Mouse (Mus musculus) hindbrain, embryonic 16.5 days (tissue): ENCODE data around the gene Eed. TPM values are rescaled to one million over a fixed set of nuclear protein-coding genes. Genes with fewer than 3 reads are reported as not detected.
"Not testable (repeated sequence)": the region's sequence is repeated elsewhere in the genome, so short reads cannot be mapped to it uniquely, and the experiment has no call there.

Experiments used
- ATAC-seq: fragments of 200-750 bp; cut with Nextera tagmentation; 2 replicates; pipeline ENCODE4 v1.8.0; 2017; ENCODE audit warnings: moderate TSS enrichment, moderate library complexity
- H3K27ac ChIP-seq: fragments of 300-500 bp; sonication (generic); 2 replicates; pipeline ENCODE4 v1.5.1; 2014; ENCODE audit warnings: low read depth, mild to moderate bottlenecking, control low read depth, low read length, moderate library complexity
- H3K27me3 ChIP-seq: fragments of 300-500 bp; sonication (generic); replicated peaks from 2 replicates; pipeline ENCODE4 v1.6.1; 2014; ENCODE audit warnings: low read length; ENCODE audit not compliant: control insufficient read depth, insufficient read depth
- H3K36me3 ChIP-seq: fragments of 300-500 bp; sonication (generic); 2 replicates; pipeline ENCODE4 v1.6.1; 2014; ENCODE audit warnings: mild to moderate bottlenecking, low read length, moderate library complexity, mixed read lengths; ENCODE audit not compliant: control insufficient read depth, insufficient read depth
- H3K4me1 ChIP-seq: fragments of 300-500 bp; sonication (generic); 2 replicates; pipeline ENCODE4 v1.6.1; 2014; ENCODE audit warnings: low read depth, low read length; ENCODE audit not compliant: control insufficient read depth, insufficient read depth
- H3K4me2 ChIP-seq: fragments of 300-500 bp; sonication (generic); 2 replicates; pipeline ENCODE4 v1.6.1; 2014; ENCODE audit warnings: mild to moderate bottlenecking, low read length, control low read depth, moderate library complexity
- H3K4me3 ChIP-seq: fragments of 300-500 bp; sonication (generic); 2 replicates; pipeline ENCODE4 v1.5.1; 2014; ENCODE audit warnings: mild to moderate bottlenecking, low read length, control low read depth, moderate library complexity
- H3K9ac ChIP-seq: fragments of 300-500 bp; sonication (generic); 2 replicates; pipeline ENCODE4 v1.6.1; 2014; ENCODE audit warnings: low read depth, mild to moderate bottlenecking, control low read depth, low read length, moderate library complexity
- H3K9me3 ChIP-seq: fragments of 300-500 bp; sonication (generic); 2 replicates; pipeline ENCODE4 v1.6.1; 2014; ENCODE audit warnings: mild to moderate bottlenecking, low read length, moderate library complexity; ENCODE audit not compliant: control insufficient read depth
- WGBS: fragments of 180-500 bp; shearing (Covaris S2); extraction: QIAGEN DNeasy Blood & Tissue Kit; methylation state at CpG from one replicate; pipeline ENCODE4 v1.1.7; 2014; 5-methylcytosine and 5-hydroxymethylcytosine counted together
- polyA plus RNA-seq: library from polyadenylated mRNA; unstranded; fragments of >200 nt; fragmentation: Nextera tagmentation; extraction: Ambion mirVana; gene quantifications from 2 replicates; pipeline ENCODE4 v1.2.1, GENCODE M21; 2015

Eed gene
- polyA plus RNA-seq, 1 experiment from 2014 or later = 24.9 TPM

- Histone ChIP-seq H3K27me3 (no peaks in the 10 kb centered on the region), H3K9ac (no peak overlapping the region), H3K4me3 (no peak overlapping the region), H3K9me3 (no peaks in the 10 kb centered on the region), H3K4me2 (no peak overlapping the region), H3K4me1 (no peaks in the 10 kb centered on the region), H3K27ac (no peak overlapping the region), H3K36me3 (no peaks in the 10 kb centered on the region)
- 80% methylated on average over 4 of the region's 4 CpGs for WGBS
- no peak for ATAC-seq
Measured at GRCm38 (mm10) chr7:90016459-90016858, 35.7 kb upstream of the Eed start.

- H3K4me3 ChIP-seq = no peak overlapping the region
- WGBS = 41% methylated on average over 8 of the region's 8 CpGs
- no peak for ATAC-seq
- H3K9me3 ChIP-seq = no peaks in the 10 kb centered on the region
- no peak overlapping the region for H3K4me2 ChIP-seq
- H3K27me3 ChIP-seq = no peaks in the 10 kb centered on the region
- no peak overlapping the region for H3K27ac ChIP-seq
- H3K4me1 ChIP-seq = no peaks in the 10 kb centered on the region
- no peak overlapping the region for H3K9ac ChIP-seq
- no peaks in the 10 kb centered on the region for H3K36me3 ChIP-seq
Measured at GRCm38 (mm10) chr7:90006667-90007653, 26.2 kb upstream of the Eed start.

GRCm38 (mm10) chr7:90004781-90005180, 24.0 kb upstream of the Eed start:
- H3K9me3 ChIP-seq = no peaks in the 10 kb centered on the region
- H3K27me3 ChIP-seq = no peaks in the 10 kb centered on the region
- H3K9ac ChIP-seq = no peak overlapping the region
- H3K27ac ChIP-seq = no peak overlapping the region
- H3K4me1 ChIP-seq = no peaks in the 10 kb centered on the region
- no peak for ATAC-seq
- no peak overlapping the region for H3K4me2 ChIP-seq
- WGBS = 94% methylated on average over 3 of the region's 3 CpGs
- H3K36me3 ChIP-seq = no peaks in the 10 kb centered on the region
- no peak overlapping the region for H3K4me3 ChIP-seq

- H3K4me1 ChIP-seq = no peaks in the 10 kb centered on the region; the same call in 1 of the 2 replicates
- no peaks in the 10 kb centered on the region for H3K27me3 ChIP-seq
- H3K9ac ChIP-seq = no peak overlapping the region
- no peak for ATAC-seq
- no peak overlapping the region for H3K4me2 ChIP-seq
- H3K27ac ChIP-seq = no peak overlapping the region
- no peaks in the 10 kb centered on the region for H3K36me3 ChIP-seq
- H3K9me3 ChIP-seq = no peaks in the 10 kb centered on the region
- 69% methylated on average over 2 of the region's 2 CpGs for WGBS
- H3K4me3 ChIP-seq = no peak overlapping the region
Measured at GRCm38 (mm10) chr7:90002375-90002774, 21.6 kb upstream of the Eed start.

GRCm38 (mm10) chr7:89999491-89999890, 18.7 kb upstream of the Eed start:
- no peaks in the 10 kb centered on the region for H3K9me3 ChIP-seq
- H3K9ac ChIP-seq = no peak overlapping the region
- H3K4me1 ChIP-seq = no peaks in the 10 kb centered on the region; the same call in 1 of the 2 replicates
- no peak overlapping the region for H3K4me3 ChIP-seq
- no peak for ATAC-seq
- H3K36me3 ChIP-seq = no peaks in the 10 kb centered on the region
- no peak overlapping the region for H3K27ac ChIP-seq
- H3K4me2 ChIP-seq = no peak overlapping the region
- no peaks in the 10 kb centered on the region for H3K27me3 ChIP-seq
- WGBS = 98% methylated on average over 5 of the region's 5 CpGs

DNA sequence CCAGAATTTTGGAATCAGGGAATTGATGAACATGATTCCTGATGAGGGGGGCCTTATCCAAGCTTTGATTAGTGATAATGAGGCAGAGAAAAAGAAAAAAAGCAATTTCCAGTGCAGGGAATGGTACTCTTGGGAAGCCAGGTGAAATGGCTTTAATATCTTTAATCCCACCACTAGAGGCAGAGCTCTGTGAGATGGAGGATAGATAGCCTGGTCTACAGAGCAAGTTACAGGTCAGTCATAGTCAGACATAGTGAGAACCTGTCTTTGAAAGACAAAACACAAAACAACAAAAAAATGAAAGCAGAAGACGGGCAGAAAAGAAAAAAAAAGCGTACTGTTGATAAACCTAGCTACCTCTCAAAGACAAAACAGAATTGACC, 17.8 kb upstream of the Eed start:
- WGBS = 86% methylated on average over 2 of the region's 2 CpGs
- no peak overlapping the region for H3K9ac ChIP-seq

GRCm38 (mm10) chr7:89998006-89998623, 17.3 kb upstream of the Eed start:
- peak; percentile 88 for ATAC-seq
- no peak overlapping the region for H3K4me3 ChIP-seq
- 8% methylated on average over 10 of the region's 10 CpGs for WGBS
- H3K9me3 ChIP-seq = no peaks in the 10 kb centered on the region
- no peaks in the 10 kb centered on the region; the same call in 1 of the 2 replicates for H3K4me1 ChIP-seq
- no peaks in the 10 kb centered on the region for H3K27me3 ChIP-seq
- no peak overlapping the region for H3K27ac ChIP-seq
- H3K36me3 ChIP-seq = no peaks in the 10 kb centered on the region
- H3K9ac ChIP-seq = no peak overlapping the region
- peak overlapping the region; percentile 43 for H3K4me2 ChIP-seq

More for the DNA sequence above, 17.8 kb upstream of the Eed start:
- ATAC-seq = peak; percentile 61
- no peaks in the 10 kb centered on the region; the same call in 1 of the 2 replicates for H3K4me1 ChIP-seq
- H3K9me3 ChIP-seq = no peaks in the 10 kb centered on the region
- H3K27me3 ChIP-seq = no peaks in the 10 kb centered on the region
- H3K4me3 ChIP-seq = no peak overlapping the region
- H3K27ac ChIP-seq = no peak overlapping the region
- peak overlapping the region; percentile 43; the same call in 1 of the 2 replicates for H3K4me2 ChIP-seq
- H3K36me3 ChIP-seq = no peaks in the 10 kb centered on the region

GRCm38 (mm10) chr7:89997526-89997925, 16.7 kb upstream of the Eed start:
- not testable (repeated sequence) for H3K9ac ChIP-seq, H3K4me1 ChIP-seq, H3K9me3 ChIP-seq, H3K36me3 ChIP-seq, H3K4me3 ChIP-seq, H3K4me2 ChIP-seq, H3K27ac ChIP-seq, H3K27me3 ChIP-seq, ATAC-seq
- 26% methylated on average over 5 of the region's 5 CpGs for WGBS

DNA sequence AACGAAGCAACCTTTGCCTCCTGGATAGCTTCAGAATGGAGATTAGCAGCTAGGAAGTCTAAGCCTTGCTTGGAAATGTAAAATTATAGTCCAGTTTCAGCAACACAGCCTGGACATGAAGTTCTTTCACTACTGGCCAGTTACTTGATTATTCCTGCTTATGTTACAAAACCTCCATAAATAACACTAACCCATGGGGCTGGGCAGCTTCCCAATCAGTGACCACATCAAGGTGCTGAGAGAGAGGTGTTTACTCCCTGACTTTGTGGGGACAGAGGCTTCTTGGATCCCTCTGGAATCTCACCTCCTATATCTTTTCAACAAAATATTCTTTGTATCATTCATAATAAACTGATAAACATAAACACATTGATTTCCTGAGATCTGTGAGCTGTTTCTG, 12.3 kb upstream of the Eed start:
- no peak for ATAC-seq
- Histone ChIP-seq H3K9ac (no peak overlapping the region), H3K4me1 (no peaks in the 10 kb centered on the region; the same call in 1 of the 2 replicates), H3K36me3 (no peaks in the 10 kb centered on the region), H3K4me3 (no peak overlapping the region), H3K27me3 (no peaks in the 10 kb centered on the region), H3K4me2 (no peak overlapping the region), H3K9me3 (no peaks in the 10 kb centered on the region), H3K27ac (no peak overlapping the region)
- WGBS = 81% methylated on average over 1 of the region's 1 CpGs
